Mouse (Mus musculus) neural tube, embryonic 15.5 days (tissue): ENCODE results near the gene Hyou1. TPM values are rescaled to one million over a fixed set of nuclear protein-coding genes. Genes with fewer than 3 reads are reported as not detected.
"Not testable (repeated sequence)": the region's sequence is repeated elsewhere in the genome, so short reads cannot be mapped to it uniquely, and the experiment has no call there.

Experiments
- ATAC-seq: fragments of 200-750 bp; cut with Nextera tagmentation; 2 replicates; pipeline ENCODE4 v1.8.0; 2017; ENCODE audit warnings: mild to moderate bottlenecking, moderate TSS enrichment, moderate library complexity; ENCODE audit not compliant: low FRiP score
- H3K27ac ChIP-seq: fragments of 300-500 bp; sonication (generic); replicated peaks from 2 replicates; pipeline ENCODE4 v1.5.1; 2015; ENCODE audit warnings: mild to moderate bottlenecking, inconsistent platforms
- H3K27me3 ChIP-seq: fragments of 300-500 bp; sonication (generic); replicated peaks from 2 replicates; pipeline ENCODE4 v1.6.1; 2015; ENCODE audit warnings: inconsistent platforms
- H3K36me3 ChIP-seq: fragments of 300-500 bp; sonication (generic); 2 replicates; pipeline ENCODE4 v1.6.1; 2015; ENCODE audit warnings: inconsistent platforms
- H3K4me1 ChIP-seq: fragments of 300-500 bp; sonication (generic); 2 replicates; pipeline ENCODE4 v1.6.1; 2015; ENCODE audit warnings: inconsistent platforms
- H3K4me2 ChIP-seq: fragments of 300-500 bp; sonication (generic); 2 replicates; pipeline ENCODE4 v1.6.1; 2015; ENCODE audit warnings: inconsistent platforms, mild to moderate bottlenecking, moderate library complexity
- H3K4me3 ChIP-seq: fragments of 300-500 bp; sonication (generic); replicated peaks from 2 replicates; pipeline ENCODE4 v1.5.1; 2015; ENCODE audit warnings: mild to moderate bottlenecking, inconsistent platforms
- H3K9ac ChIP-seq: fragments of 300-500 bp; sonication (generic); replicated peaks from 2 replicates; pipeline ENCODE4 v1.6.1; 2015; ENCODE audit warnings: mild to moderate bottlenecking, inconsistent platforms
- H3K9me3 ChIP-seq: fragments of 300-500 bp; sonication (generic); replicated peaks from 2 replicates; pipeline ENCODE4 v1.6.1; 2016; ENCODE audit warnings: inconsistent platforms
- WGBS: fragments of 180-500 bp; shearing (Covaris S2); methylation state at CpG from one replicate; pipeline ENCODE4 v1.1.7; 2015; ENCODE audit warnings: mixed read lengths; 5-methylcytosine and 5-hydroxymethylcytosine counted together
- polyA plus RNA-seq: library from polyadenylated mRNA; unstranded; fragments of >200 nt; fragmentation: Nextera tagmentation; extraction: Ambion mirVana; gene quantifications from 2 replicates; pipeline ENCODE4 v1.2.1, GENCODE M21; 2015

Hyou1 gene
- 26.5 and 30.8 TPM in 2 replicates for polyA plus RNA-seq

- peak; percentile 98 for ATAC-seq
- Histone ChIP-seq H3K4me1 (peaks cover 27% of the 10 kb centered on the region), H3K4me2 (peak within 1 kb of the TSS; percentile 94), H3K36me3 (peaks cover 31% of the 10 kb centered on the region), H3K4me3 (peak within 1 kb of the TSS; percentile 94), H3K27ac (peak within 1 kb of the TSS; percentile 95), H3K9ac (peak within 1 kb of the TSS; percentile 96), H3K9me3 (no peaks in the 10 kb centered on the region), H3K27me3 (no peaks in the 10 kb centered on the region)
- WGBS, result 0% methylated on average over 82 of the region's 83 CpGs
Observed at GRCm38 (mm10) chr9:44379054-44379834, at the start of gene Hyou1. Hyou1 (plus strand) TSS chr9:44379490.

GRCm38 (mm10) chr9:44330736-44331135 lies 48.6 kb upstream of the Hyou1 start:
- Histone ChIP-seq H3K4me3 (no peak overlapping the region), H3K4me1 (peaks cover 19% of the 10 kb centered on the region), H3K4me2 (no peak overlapping the region), H3K27me3 (no peaks in the 10 kb centered on the region), H3K9me3 (no peaks in the 10 kb centered on the region), H3K36me3 (peaks cover 48% of the 10 kb centered on the region), H3K27ac (no peak overlapping the region), H3K9ac (no peak overlapping the region)
- ATAC-seq, result no peak
- 92% methylated on average over 6 of the region's 6 CpGs for WGBS

GRCm38 (mm10) chr9:44332918-44333638 lies 46.2 kb upstream of the Hyou1 start:
- WGBS, result 96% methylated on average over 13 of the region's 13 CpGs
- peaks cover 52% of the 10 kb centered on the region for H3K36me3 ChIP-seq

GRCm38 (mm10) chr9:44334396-44335330 lies 44.6 kb upstream of the Hyou1 start, which contains the start of gene H2afx:
H2afx (plus strand) TSS chr9:44334694.
- peak within 1 kb of the TSS; percentile 83 for H3K4me3 ChIP-seq
- peaks cover 43% of the 10 kb centered on the region for H3K36me3 ChIP-seq
- WGBS, result under 1% methylated on average over 91 of the region's 91 CpGs
- no peaks in the 10 kb centered on the region for H3K9me3 ChIP-seq
- peak within 1 kb of the TSS; percentile 95 for H3K27ac ChIP-seq
- peaks cover 24% of the 10 kb centered on the region for H3K4me1 ChIP-seq
- ATAC-seq, result peak; percentile 97
- H3K4me2 ChIP-seq, result peak within 1 kb of the TSS; percentile 87
- H3K9ac ChIP-seq, result peak within 1 kb of the TSS; percentile 91
- H3K27me3 ChIP-seq, result no peaks in the 10 kb centered on the region

More at GRCm38 (mm10) chr9:44332918-44333638, 46.2 kb upstream of the Hyou1 start:
- no peak for ATAC-seq
- no peaks in the 10 kb centered on the region for H3K27me3 ChIP-seq
- H3K4me1 ChIP-seq, result peaks cover 25% of the 10 kb centered on the region
- H3K4me2 ChIP-seq, result no peak overlapping the region
- H3K27ac ChIP-seq, result no peak overlapping the region
- H3K9ac ChIP-seq, result no peak overlapping the region
- no peak overlapping the region for H3K4me3 ChIP-seq
- H3K9me3 ChIP-seq, result no peaks in the 10 kb centered on the region

GRCm38 (mm10) chr9:44335331-44336092 lies 43.8 kb upstream of the Hyou1 start:
- Histone ChIP-seq H3K9ac (peak overlapping the region; percentile 91), H3K4me1 (peaks cover 24% of the 10 kb centered on the region), H3K27ac (peak overlapping the region; percentile 95), H3K4me3 (peak overlapping the region; percentile 83), H3K27me3 (no peaks in the 10 kb centered on the region), H3K36me3 (peaks cover 40% of the 10 kb centered on the region), H3K4me2 (peak overlapping the region; percentile 87), H3K9me3 (no peaks in the 10 kb centered on the region)
- no peak; the same call in 1 of the 2 replicates for ATAC-seq
- WGBS, result under 1% methylated on average over 48 of the region's 50 CpGs

GRCm38 (mm10) chr9:44336093-44336406 lies 43.2 kb upstream of the Hyou1 start:
- no peaks in the 10 kb centered on the region for H3K27me3 ChIP-seq
- H3K4me2 ChIP-seq, result peak overlapping the region; percentile 87
- 4% methylated on average over 5 of the region's 5 CpGs for WGBS
- no peak for ATAC-seq
- H3K27ac ChIP-seq, result peak overlapping the region; percentile 95
- H3K4me1 ChIP-seq, result peaks cover 24% of the 10 kb centered on the region
- H3K9ac ChIP-seq, result peak overlapping the region; percentile 91
- peaks cover 35% of the 10 kb centered on the region for H3K36me3 ChIP-seq
- H3K9me3 ChIP-seq, result no peaks in the 10 kb centered on the region
- H3K4me3 ChIP-seq, result peak overlapping the region; percentile 83

- H3K4me3 ChIP-seq, result peak overlapping the region; percentile 83
- WGBS, result 34% methylated on average over 4 of the region's 4 CpGs
- H3K9ac ChIP-seq, result peak overlapping the region; percentile 32
Observed at GRCm38 (mm10) chr9:44336513-44336912, 42.8 kb upstream of the Hyou1 start.

GRCm38 (mm10) chr9:44336964-44337363 lies 42.3 kb upstream of the Hyou1 start:
- H3K36me3 ChIP-seq, result peaks cover 26% of the 10 kb centered on the region
- peaks cover 24% of the 10 kb centered on the region for H3K4me1 ChIP-seq
- no peak for ATAC-seq
- H3K4me2 ChIP-seq, result peak overlapping the region; percentile 87
- peak overlapping the region; percentile 32 for H3K9ac ChIP-seq
- WGBS, result 76% methylated on average over 3 of the region's 3 CpGs
- H3K4me3 ChIP-seq, result peak overlapping the region; percentile 83
- no peaks in the 10 kb centered on the region for H3K9me3 ChIP-seq
- no peak overlapping the region for H3K27ac ChIP-seq
- no peaks in the 10 kb centered on the region for H3K27me3 ChIP-seq

More at GRCm38 (mm10) chr9:44336513-44336912, 42.8 kb upstream of the Hyou1 start:
- ATAC-seq, H3K27ac ChIP-seq, H3K9me3 ChIP-seq, H3K27me3 ChIP-seq: not testable (repeated sequence)
- Histone ChIP-seq H3K36me3 (peaks cover 30% of the 10 kb centered on the region), H3K4me2 (peak overlapping the region; percentile 87), H3K4me1 (peaks cover 24% of the 10 kb centered on the region)

- Histone ChIP-seq H3K27ac (no peak overlapping the region), H3K9me3 (no peaks in the 10 kb centered on the region), H3K4me1 (peaks cover 30% of the 10 kb centered on the region), H3K27me3 (no peaks in the 10 kb centered on the region), H3K4me3 (no peak overlapping the region), H3K9ac (peak overlapping the region; percentile 32; the same call in 1 of the 2 replicates), H3K4me2 (peak overlapping the region; percentile 87), H3K36me3 (peaks cover 21% of the 10 kb centered on the region)
- 71% methylated on average over 9 of the region's 9 CpGs for WGBS
- ATAC-seq, result no peak
Observed at GRCm38 (mm10) chr9:44337436-44338169, 41.7 kb upstream of the Hyou1 start.

- Histone ChIP-seq H3K27ac (no peak overlapping the region), H3K9ac (no peak overlapping the region), H3K4me1 (peaks cover 39% of the 10 kb centered on the region), H3K4me2 (no peak overlapping the region), H3K36me3 (peaks cover 11% of the 10 kb centered on the region), H3K4me3 (no peak overlapping the region), H3K9me3 (no peaks in the 10 kb centered on the region), H3K27me3 (no peaks in the 10 kb centered on the region)
- no peak for ATAC-seq
- WGBS, result 81% methylated on average over 5 of the region's 5 CpGs
Observed at GRCm38 (mm10) chr9:44338574-44338973, 40.7 kb upstream of the Hyou1 start.
